Mouse (Mus musculus) neural tube, embryonic 11.5 days (tissue): ENCODE measurements around the gene Foxn3. TPM values are rescaled to one million over a fixed set of nuclear protein-coding genes. Genes with fewer than 3 reads are reported as not detected.

Source experiments
- ATAC-seq: fragments of 200-750 bp; cut with Nextera tagmentation; 2 replicates; pipeline ENCODE4 v1.8.0; 2017; ENCODE audit warnings: moderate number of reproducible peaks, mild to moderate bottlenecking, moderate TSS enrichment, moderate library complexity; ENCODE audit not compliant: insufficient read depth, low FRiP score, low TSS enrichment
- DNase-seq: peaks from one replicate; pipeline ENCODE4 v3.0.0-alpha.2; 2015; ENCODE audit warnings: low spot score
- H3K27ac ChIP-seq: fragments of 300-500 bp; sonication (generic); 2 replicates; pipeline ENCODE4 v1.5.1; 2014; ENCODE audit warnings: low read depth, mild to moderate bottlenecking, low read length
- H3K27me3 ChIP-seq: fragments of 300-500 bp; sonication (generic); 2 replicates; pipeline ENCODE4 v1.6.1; 2014; ENCODE audit warnings: mild to moderate bottlenecking, low read length, mixed read lengths; ENCODE audit not compliant: control insufficient read depth, insufficient read depth
- H3K36me3 ChIP-seq: fragments of 300-500 bp; sonication (generic); 2 replicates; pipeline ENCODE4 v1.6.1; 2014; ENCODE audit warnings: mild to moderate bottlenecking, low read length, moderate library complexity, mixed read lengths; ENCODE audit not compliant: control insufficient read depth, insufficient read depth
- H3K4me1 ChIP-seq: fragments of 300-500 bp; sonication (generic); 2 replicates; pipeline ENCODE4 v1.6.1; 2014; ENCODE audit warnings: low read length, mixed read lengths; ENCODE audit not compliant: control insufficient read depth, insufficient read depth
- H3K4me2 ChIP-seq: fragments of 300-500 bp; sonication (generic); 2 replicates; pipeline ENCODE4 v1.6.1; 2014; ENCODE audit warnings: low read depth, mild to moderate bottlenecking, moderate library complexity
- H3K4me3 ChIP-seq: fragments of 300-500 bp; sonication (generic); 2 replicates; pipeline ENCODE4 v1.5.1; 2014; ENCODE audit warnings: low read depth, low read length
- H3K9ac ChIP-seq: fragments of 300-500 bp; sonication (generic); 2 replicates; pipeline ENCODE4 v1.6.1; 2014; ENCODE audit warnings: mild to moderate bottlenecking, low read length
- H3K9me3 ChIP-seq: fragments of 300-500 bp; sonication (generic); 2 replicates; pipeline ENCODE4 v1.6.1; 2016; ENCODE audit warnings: low read length; ENCODE audit not compliant: control insufficient read depth
- WGBS: fragments of 180-500 bp; shearing (Covaris S2); extraction: QIAGEN DNeasy Blood & Tissue Kit; methylation state at CpG from one replicate; pipeline ENCODE4 v1.1.7; 2014; 5-methylcytosine and 5-hydroxymethylcytosine counted together
- polyA plus RNA-seq: library from polyadenylated mRNA; unstranded; fragments of >200 nt; fragmentation: Nextera tagmentation; extraction: Ambion mirVana; gene quantifications from 2 replicates; pipeline ENCODE4 v1.2.1, GENCODE M21; 2014

Gene Foxn3
- polyA plus RNA-seq, 1 experiment from 2014 or later: 85.8 TPM

GRCm38 (mm10) chr12:99150126-99150525 lies 413.3 kb downstream of the Foxn3 start:
- Histone ChIP-seq H3K36me3 (no peaks in the 10 kb centered on the region), H3K4me3 (no peak overlapping the region), H3K4me2 (no peak overlapping the region), H3K27ac (no peak overlapping the region), H3K9ac (no peak overlapping the region), H3K27me3 (no peaks in the 10 kb centered on the region), H3K9me3 (no peaks in the 10 kb centered on the region), H3K4me1 (peaks cover 3% of the 10 kb centered on the region; the same call in 1 of the 2 replicates)
- DNase-seq (no peak), ATAC-seq (no peak)
- WGBS: 55% methylated on average over 4 of the region's 4 CpGs

- Histone ChIP-seq H3K9ac (no peak overlapping the region), H3K4me3 (no peak overlapping the region), H3K4me1 (peaks cover 2% of the 10 kb centered on the region; the same call in 1 of the 2 replicates), H3K27ac (no peak overlapping the region), H3K36me3 (no peaks in the 10 kb centered on the region), H3K27me3 (no peaks in the 10 kb centered on the region), H3K9me3 (no peaks in the 10 kb centered on the region), H3K4me2 (no peak overlapping the region)
- 97% methylated on average over 6 of the region's 6 CpGs for WGBS
- no peak for DNase-seq
- no peak for ATAC-seq
Observed at GRCm38 (mm10) chr12:99149193-99149592, 414.2 kb downstream of the Foxn3 start.
